Mouse (Mus musculus) induced T-regulatory cell, adult 2 months (primary cell): ENCODE measurements at regions not wholly inside any gene's neighbourhood (a gene's known extent, or its start where the extent isn't known, plus 50 kb on each side); places are given as distances from the start of the nearest gene placed in this dataset.
"Not testable (repeated sequence)": the region's sequence is repeated elsewhere in the genome, so short reads cannot be mapped to it uniquely, and the experiment has no call there.

Experiments used
- DNase-seq: peaks from one replicate; pipeline ENCODE4 v3.0.0-alpha.2; 2012; ENCODE audit warnings: low read depth

DNA sequence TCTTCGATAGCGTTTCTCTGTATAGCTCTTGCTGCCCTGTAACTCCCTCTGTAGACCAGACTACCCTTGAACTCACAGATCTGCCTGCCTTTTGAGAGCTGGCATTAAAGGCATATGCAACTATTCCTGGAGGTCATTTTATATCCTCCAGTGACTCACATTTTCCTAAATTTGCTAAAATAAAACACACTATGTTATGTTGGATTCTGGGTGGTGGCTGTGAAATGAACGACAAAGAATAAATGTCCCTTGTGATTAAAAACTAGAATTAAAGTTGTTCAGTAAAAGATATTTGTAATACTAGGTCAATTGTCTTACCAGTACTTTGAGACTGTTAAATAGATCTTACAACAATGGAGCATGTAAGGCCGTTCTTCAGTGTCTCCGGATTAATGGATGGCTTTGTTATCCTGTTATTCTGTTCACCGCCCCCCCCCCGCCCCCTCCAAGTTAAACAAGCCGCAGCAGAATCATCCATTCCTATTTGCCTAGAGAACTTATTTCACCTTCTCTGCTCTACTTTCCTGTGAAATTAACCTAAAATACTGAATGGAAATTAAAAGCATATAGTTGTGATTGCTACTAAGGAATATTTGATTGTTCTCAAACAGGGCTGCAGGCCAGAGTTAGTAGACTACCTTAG, 240.4 kb downstream of the Mef2c start:
- no peak for DNase-seq

- no peak for DNase-seq
These were observed 241.2 kb downstream of the Mef2c start for GRCm38 (mm10) chr13:83744981-83745555.

DNA sequence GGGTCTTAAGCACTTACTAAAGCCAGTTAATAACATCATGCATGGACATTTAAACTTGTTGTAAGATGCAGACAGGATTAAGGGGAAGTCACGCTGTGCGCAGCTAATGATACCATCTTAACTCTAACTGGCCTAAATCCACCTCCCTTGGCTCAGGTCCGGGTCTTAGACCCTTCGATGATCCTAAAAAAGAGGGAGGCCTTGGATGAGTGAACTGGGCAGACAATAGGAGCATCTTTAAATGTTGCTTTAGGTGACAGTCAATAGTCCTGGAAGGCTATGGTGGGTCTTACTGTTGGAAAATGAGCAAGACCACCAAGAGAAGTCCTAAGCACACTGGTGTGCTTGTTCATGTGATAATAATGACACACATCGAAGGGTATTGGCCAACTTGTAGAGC, 242.1 kb downstream of the Mef2c start:
- DNase-seq: no peak

DNA sequence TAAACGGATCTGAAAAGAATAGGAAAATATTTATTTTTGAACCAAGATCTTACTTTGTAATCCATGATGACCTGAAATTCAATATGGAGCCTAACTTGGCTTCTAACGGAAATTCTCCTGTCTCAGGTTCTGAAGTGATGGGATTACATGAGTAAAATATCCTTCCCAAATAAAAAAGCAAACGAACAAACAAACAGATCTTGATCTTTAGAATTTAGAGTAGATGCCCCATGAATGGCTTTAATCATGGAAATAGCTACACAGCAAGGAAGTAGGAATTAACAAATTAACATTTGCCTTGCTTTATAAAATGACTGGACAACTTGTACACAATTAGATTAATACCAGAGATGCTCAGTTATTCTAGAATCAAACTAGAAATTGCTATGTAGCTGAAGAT, 243.8 kb downstream of the Mef2c start:
- DNase-seq: no peak

DNA sequence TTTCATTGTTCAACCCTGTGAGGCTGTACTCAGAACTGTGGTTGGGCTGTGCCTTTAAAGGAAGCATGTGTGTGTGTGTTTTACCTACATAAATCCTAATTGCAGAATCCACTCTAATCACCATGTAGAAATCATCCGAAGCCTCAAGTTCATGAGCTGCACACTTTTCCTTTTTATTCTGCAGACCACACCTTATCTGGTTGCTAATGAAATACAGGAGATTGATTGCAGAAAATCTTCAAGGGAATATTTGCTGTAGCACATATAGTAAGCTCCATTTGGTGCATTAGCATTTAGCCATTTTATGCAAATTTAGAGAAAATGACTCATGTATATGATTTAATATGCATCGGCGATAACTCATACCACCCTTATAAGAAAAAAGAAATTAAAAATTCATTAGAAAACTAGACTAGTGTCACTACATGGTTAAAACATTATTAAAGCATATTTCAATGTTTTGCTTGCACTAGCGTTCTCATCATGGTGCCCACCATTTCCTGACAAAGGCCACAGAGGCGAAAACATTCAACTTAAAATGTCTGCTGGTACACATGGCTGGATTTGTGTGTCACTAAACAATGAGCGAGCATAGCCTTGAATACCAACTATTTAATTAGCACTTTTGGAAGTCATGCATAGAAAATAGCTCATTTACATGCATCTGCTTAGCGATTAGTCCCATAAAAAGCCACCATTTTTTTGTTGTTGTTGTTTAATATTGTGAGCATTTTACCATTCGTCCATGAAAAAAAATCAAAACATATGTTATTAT, 245.7 kb downstream of the Mef2c start:
- no peak for DNase-seq

- no peak for DNase-seq
These were observed 246.6 kb downstream of the Mef2c start for GRCm38 (mm10) chr13:83750437-83750836.

DNA sequence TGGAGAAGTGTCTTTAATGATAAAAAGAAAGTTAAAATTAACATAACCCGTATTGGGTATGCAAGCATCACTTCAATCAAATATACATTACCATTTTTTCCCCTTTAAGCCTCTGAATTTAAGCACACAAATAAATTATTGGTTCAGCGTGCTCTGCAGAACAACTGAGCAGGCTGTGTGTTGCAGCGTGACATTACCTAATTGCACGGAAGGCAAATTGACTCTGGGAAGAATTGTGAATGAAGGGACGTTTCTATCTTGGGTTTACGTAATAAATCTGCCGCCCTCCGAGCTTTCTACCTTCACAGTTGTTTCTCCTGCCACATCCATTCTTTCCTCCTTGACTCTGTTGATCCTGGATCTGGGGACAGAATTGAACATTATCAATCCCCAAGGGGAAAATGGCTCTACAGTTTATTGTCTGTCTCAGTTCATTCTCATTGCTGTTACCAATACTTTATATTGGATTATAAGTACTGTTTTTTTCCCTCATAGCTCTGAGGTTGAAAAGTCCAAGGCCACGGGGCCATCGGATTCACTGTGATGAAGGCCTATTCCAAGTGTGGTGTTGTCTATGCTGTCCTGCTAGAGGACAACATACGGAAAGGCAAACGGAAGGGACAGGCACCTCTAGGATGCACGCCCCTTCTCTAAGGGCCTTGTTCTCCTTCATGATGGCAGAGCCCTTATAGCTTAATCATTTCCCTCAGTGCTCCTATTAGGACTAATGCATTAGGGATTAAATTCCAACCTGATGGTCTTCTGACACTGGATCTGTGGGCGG, 256.7 kb downstream of the Mef2c start:
- no peak for DNase-seq

DNA sequence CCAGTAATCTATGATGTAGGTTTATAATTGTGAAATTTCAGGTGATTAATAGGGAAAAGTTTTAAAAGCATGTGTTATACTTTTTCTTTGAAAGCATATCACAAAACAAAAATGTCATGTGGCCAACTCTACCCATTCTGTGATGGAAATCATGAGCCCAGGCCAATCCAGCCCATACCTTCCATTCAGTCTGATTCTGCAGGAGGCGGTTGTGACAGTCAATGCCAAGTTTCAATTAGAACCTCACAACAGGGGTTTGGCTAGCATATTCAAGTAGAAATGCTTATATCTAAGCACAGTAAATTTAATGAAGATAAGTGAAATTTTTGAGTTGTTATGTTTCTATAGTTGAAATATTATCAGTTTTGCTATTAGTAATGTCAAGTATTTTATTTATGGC, 258.6 kb downstream of the Mef2c start:
- DNase-seq: no peak

GRCm38 (mm10) chr13:83763288-83763687, 259.5 kb downstream of the Mef2c start:
- not testable (repeated sequence) for DNase-seq

GRCm38 (mm10) chr13:83785643-83786042, 281.8 kb downstream of the Mef2c start:
- no peak for DNase-seq

- no peak for DNase-seq
These were observed 305.7 kb downstream of the Mef2c start for GRCm38 (mm10) chr13:83809535-83809934.

DNA sequence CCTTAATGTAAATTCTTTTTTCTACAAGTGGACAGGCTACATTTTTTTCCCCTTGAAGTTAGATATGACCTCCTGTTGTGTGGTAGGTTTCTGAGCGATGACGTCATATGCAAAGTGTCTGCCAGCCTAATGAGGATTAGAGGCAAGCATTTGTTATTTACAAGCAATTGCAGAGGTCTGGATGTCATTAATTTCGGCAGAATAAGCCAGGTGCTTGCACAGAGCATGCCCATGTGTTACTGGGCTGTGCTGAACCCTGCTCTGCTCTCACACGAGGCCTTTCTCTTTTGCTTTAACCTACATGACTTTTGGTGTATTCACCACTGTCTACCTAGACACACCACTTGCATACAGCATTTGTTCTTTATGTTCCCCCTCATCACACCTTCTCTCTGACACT, 316.5 kb downstream of the Mef2c start:
- no peak for DNase-seq

GRCm38 (mm10) chr13:83820721-83821120, 316.9 kb downstream of the Mef2c start:
- DNase-seq: no peak

- no peak for DNase-seq
These were observed 321.1 kb downstream of the Mef2c start for GRCm38 (mm10) chr13:83824926-83825325.

DNA sequence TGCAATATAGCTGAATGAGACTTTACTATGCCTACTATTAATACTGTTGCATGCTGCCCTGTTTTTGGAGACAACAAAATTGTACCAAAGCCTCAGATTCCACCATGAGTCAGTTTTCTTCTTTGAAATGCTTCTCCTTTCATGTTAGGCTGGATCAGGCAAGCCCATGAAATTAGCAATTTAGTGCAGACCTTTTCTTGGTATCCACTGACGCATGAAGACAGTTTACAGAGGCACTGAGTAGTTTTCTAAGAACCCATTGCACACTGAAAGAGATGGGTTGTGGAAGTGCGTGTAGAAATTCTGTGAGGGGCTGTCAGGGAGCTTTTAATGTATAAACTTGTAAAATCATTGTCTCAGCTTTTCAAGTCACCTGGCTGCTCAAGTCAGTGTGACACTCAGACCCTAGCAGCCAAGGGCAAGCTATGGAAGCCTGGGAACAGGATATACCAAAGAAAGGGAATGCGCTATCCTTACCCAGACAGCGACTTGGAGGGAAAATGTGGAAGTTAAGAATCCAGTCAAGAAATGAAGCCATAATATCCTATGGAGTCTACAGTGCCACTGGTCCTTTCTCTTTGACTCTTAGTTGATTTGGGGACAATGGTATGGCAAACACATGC, 323.1 kb downstream of the Mef2c start:
- DNase-seq: no peak

DNA sequence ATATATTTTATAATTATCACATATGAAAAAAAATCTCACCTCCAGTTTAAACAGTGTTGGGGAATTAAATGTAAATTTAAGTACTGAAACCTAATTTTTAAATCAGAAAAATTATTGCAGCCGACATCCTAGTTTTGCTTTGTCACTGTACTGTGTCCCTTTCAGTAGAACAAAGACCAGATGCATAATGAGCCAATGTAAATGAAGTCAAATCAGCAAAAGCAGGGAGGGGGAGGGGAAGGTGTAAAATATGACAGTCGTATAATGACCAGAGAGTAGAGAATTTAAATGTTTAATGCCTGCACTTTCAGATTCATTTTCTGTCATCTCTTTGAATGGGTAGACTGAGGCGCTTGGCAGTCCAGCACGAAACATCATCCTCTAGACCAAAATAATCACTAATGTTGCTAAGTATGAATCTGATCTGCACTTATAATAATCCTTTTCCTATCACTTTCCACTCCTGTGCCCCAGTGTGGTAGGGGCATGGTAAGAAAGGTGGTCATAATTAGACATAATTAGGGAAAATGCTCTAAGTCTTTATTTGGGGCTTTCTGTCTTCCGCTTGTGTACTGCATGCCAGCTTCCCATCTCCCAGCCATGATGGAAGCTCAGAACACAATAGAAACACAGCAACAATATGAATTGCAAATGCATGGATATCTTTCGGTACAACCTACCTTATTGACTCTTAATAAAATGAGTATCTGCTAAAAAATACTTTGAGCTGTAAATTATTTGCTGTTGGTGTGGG, 356.0 kb upstream of the Tmem161b start:
- DNase-seq: no peak

- DNase-seq: no peak
These were observed 354.9 kb upstream of the Tmem161b start for GRCm38 (mm10) chr13:83867211-83867610.

- no peak for DNase-seq
These were observed 354.1 kb upstream of the Tmem161b start for GRCm38 (mm10) chr13:83867831-83868473.

DNA sequence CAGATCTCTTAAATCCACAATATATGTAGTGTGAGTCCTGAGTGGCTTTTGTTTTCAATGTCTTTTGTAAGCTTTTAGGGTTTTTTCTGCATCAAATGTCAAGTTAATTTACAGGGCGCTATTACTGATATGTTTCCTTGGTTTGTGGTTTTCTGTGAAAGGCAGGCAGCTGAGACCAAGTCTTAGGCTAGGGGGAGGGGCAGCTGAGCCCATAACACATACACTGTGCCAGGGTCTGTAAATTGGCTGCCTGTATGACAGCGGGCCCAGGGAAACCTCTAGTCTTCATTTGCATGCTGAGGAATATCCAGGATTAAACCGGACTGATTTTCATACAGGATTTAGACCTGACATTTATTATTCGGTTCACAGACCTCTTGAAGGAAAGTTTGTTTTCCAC, 353.2 kb upstream of the Tmem161b start:
- no peak for DNase-seq

DNA sequence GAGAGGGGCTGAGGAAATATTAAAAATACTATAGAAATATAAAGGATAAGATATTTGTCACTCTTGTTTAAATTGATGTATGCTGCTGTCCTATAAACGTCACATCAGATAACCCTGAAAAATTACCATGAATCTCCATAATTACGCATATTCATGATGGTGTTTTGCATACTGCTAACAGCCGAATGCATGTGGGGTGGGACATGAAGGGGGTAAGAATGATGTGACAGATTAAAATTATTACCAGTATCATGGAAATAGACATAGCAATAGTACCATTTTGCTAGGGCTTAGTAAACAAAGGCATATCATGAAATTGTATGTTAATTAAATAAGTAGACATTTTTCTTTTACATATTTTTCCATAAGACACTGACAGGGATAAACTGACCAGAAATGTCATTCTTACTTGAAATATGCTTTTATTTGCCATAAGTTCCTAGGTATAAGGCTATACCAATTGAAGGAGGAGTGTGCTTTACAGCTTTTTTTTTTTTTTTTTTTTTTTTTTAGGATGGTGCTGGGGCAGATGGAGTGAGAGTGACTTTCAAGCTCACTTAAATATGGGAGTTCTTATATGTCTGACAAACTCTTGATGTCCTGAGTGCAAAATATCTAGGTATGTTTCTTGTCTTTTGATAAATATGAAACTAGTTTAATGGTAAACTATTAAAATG, 349.8 kb upstream of the Tmem161b start:
- DNase-seq: no peak
